Mouse (Mus musculus): ENCODE results near the gene Pkd2. TPM values are rescaled to one million over a fixed set of nuclear protein-coding genes. Genes with fewer than 3 reads are reported as not detected.

The Pkd2 gene
- polyA plus RNA-seq, 1 experiment from 2014 or later: 6.3 TPM

Other genes starting within 250 kb of the Pkd2 start
- gene Ibsp, start 160.3 kb upstream of the Pkd2 start, polyA plus RNA-seq (2014; fragmentation: Nextera tagmentation; extraction: Ambion mirVana): 0.41 and 0.82 TPM in 2 replicates
- not detected in 2 replicates for gene Mepe, start 134.1 kb upstream of the Pkd2 start, polyA plus RNA-seq (2014; fragmentation: Nextera tagmentation; extraction: Ambion mirVana)
- gene Spp1, start 24.3 kb upstream of the Pkd2 start, polyA plus RNA-seq (2014; fragmentation: Nextera tagmentation; extraction: Ambion mirVana): 11.6 and 17.0 TPM in 2 replicates
- 9.6 and 10.6 TPM in 2 replicates for gene BC005561, start 48.9 kb downstream of the Pkd2 start, polyA plus RNA-seq (2014; fragmentation: Nextera tagmentation; extraction: Ambion mirVana)

Data from forebrain, embryonic 14.5 days (tissue).